Mouse (Mus musculus) liver, adult 2 months (tissue): ENCODE measurements around the gene Rhou.

Experiments
- CTCF ChIP-seq: fragments of 200-500 bp; IDR thresholded peaks from 2 replicates; pipeline ENCODE4 v1.5.1; 2011; ENCODE audit warnings: low read depth, low read length, control low read depth
- POLR2A ChIP-seq: fragments of 200-500 bp; IDR thresholded peaks from 2 replicates; pipeline ENCODE4 v1.6.1; 2011; ENCODE audit warnings: low read length, control low read depth; ENCODE audit not compliant: insufficient read depth; ENCODE audit errors: extremely low read depth

- no peak for TF ChIP-seq POLR2A
- TF ChIP-seq CTCF = no peak
Measured at GRCm38 (mm10) chr8:123659469-123660057, 5.8 kb downstream of the Rhou start.
